Mouse (Mus musculus): ENCODE measurements around the gene 5530401A14Rik.

5530401A14Rik gene

GRCm38 (mm10) chr11:81860250-81860972 lies at the start of gene 5530401A14Rik:
Gene 5530401A14Rik, plus strand, starts transcription at chr11:81860673.
- DNase-seq: peak; percentile 25

- peak; percentile 62 for DNase-seq
Observed at GRCm38 (mm10) chr11:81814816-81815215, 45.7 kb upstream of the 5530401A14Rik start.

GRCm38 (mm10) chr11:81816531-81816930 lies 43.9 kb upstream of the 5530401A14Rik start:
- DNase-seq: no peak

GRCm38 (mm10) chr11:81832381-81832780 lies 28.1 kb upstream of the 5530401A14Rik start:
- DNase-seq: no peak

- no peak for DNase-seq
Observed at GRCm38 (mm10) chr11:81838426-81838825, 22.0 kb upstream of the 5530401A14Rik start.

- no peak for DNase-seq
Observed at GRCm38 (mm10) chr11:81841001-81841400, 19.5 kb upstream of the 5530401A14Rik start.

GRCm38 (mm10) chr11:81845010-81845685 lies 15.3 kb upstream of the 5530401A14Rik start:
- DNase-seq: no peak

- no peak for DNase-seq
Observed at GRCm38 (mm10) chr11:81845686-81846036, 14.8 kb upstream of the 5530401A14Rik start.

- DNase-seq: no peak
Observed at GRCm38 (mm10) chr11:81847773-81848490, 12.5 kb upstream of the 5530401A14Rik start.

GRCm38 (mm10) chr11:81865661-81866382 lies 5.3 kb downstream of the 5530401A14Rik start:
- peak; percentile 34 for DNase-seq

GRCm38 (mm10) chr11:81871506-81872213 lies 11.2 kb downstream of the 5530401A14Rik start:
- DNase-seq: no peak

- DNase-seq: no peak
Observed at GRCm38 (mm10) chr11:81896511-81896910, 36.0 kb downstream of the 5530401A14Rik start.

GRCm38 (mm10) chr11:81897547-81898354 lies 37.3 kb downstream of the 5530401A14Rik start:
- peak; percentile 57 for DNase-seq

- DNase-seq: no peak
Observed at GRCm38 (mm10) chr11:81902318-81902717, 41.8 kb downstream of the 5530401A14Rik start.

- DNase-seq: no peak
Observed at GRCm38 (mm10) chr11:81908760-81909159, 48.3 kb downstream of the 5530401A14Rik start.

GRCm38 (mm10) chr11:81909397-81909894 lies 49.0 kb downstream of the 5530401A14Rik start:
- DNase-seq: no peak

GRCm38 (mm10) chr11:81913071-81913470 lies 52.6 kb downstream of the 5530401A14Rik start:
- DNase-seq: no peak

- no peak for DNase-seq
Observed at GRCm38 (mm10) chr11:81915501-81915900, 55.0 kb downstream of the 5530401A14Rik start.

- no peak for DNase-seq
Observed at GRCm38 (mm10) chr11:81923096-81923495, 62.6 kb downstream of the 5530401A14Rik start.

- DNase-seq: no peak
Observed at GRCm38 (mm10) chr11:81923626-81924025, 63.2 kb downstream of the 5530401A14Rik start.

- no peak for DNase-seq
Observed at GRCm38 (mm10) chr11:81926393-81926792, 65.9 kb downstream of the 5530401A14Rik start.
